Mouse (Mus musculus): ENCODE data around the gene Ift122.

- TF ChIP-seq CTCF (IDR thresholded peaks at IDR 0.05; ENCODE audit: borderline replicate concordance, insufficient read depth, low read length) (no peak), POLR2A (IDR thresholded peaks at IDR 0.05; ENCODE audit: low read depth, low read length) (no peak)
These were observed 6.0 kb downstream of the Ift122 start for GRCm38 (mm10) chr6:115859258-115859657.

Measured in embryonic fibroblast, embryonic 13.5 days (primary cell).